Mouse (Mus musculus) forelimb bud, embryonic 11.5 days (tissue): ENCODE data around the gene Sorcs3.

ENCODE experiments used
- DNase-seq: peaks from one replicate; pipeline ENCODE4 v3.0.0-alpha.2; 2012; ENCODE audit warnings: low read depth, low spot score

Sorcs3 gene

DNA sequence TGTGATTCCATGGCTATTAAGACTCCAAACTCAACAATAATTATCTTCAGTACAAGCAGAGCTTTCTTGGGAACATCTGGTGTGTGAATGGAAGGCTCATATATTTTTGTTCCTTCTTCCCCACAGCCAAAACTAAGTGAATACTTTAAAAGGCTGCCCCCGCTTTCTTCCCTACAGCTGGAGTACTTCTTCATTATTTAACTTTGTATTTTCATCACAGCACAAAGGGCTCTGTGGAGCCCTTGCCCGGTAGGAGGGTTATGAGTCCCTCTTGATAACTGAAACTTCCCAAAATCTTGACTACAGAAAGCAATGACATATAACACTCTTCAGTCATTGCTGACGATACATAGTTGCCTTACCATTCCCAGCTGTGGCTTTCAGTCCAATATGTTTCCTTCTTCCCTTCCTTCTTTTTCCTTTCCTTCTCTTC is 615.5 kb downstream of the Sorcs3 start:
- DNase-seq, result no peak

DNA sequence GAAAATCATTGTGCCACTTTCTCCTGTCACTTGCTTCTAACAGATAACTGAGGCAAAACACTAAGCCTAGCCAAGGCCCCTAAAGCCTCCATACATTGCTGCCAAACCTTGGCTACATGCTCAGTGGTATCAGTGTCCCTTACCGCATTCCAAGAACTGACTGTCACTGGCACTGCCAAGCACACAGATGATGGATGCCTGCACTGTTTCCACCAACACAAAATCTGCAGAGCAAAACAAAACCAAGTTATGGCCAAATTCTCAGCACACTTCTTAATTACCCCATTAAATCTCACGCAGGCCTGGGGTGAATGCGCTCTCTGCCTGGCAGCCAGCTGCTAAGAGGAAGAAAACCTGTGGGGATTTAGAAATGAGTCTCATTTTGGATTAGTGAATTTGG is 628.5 kb downstream of the Sorcs3 start:
- DNase-seq, result peak; percentile 17

DNA sequence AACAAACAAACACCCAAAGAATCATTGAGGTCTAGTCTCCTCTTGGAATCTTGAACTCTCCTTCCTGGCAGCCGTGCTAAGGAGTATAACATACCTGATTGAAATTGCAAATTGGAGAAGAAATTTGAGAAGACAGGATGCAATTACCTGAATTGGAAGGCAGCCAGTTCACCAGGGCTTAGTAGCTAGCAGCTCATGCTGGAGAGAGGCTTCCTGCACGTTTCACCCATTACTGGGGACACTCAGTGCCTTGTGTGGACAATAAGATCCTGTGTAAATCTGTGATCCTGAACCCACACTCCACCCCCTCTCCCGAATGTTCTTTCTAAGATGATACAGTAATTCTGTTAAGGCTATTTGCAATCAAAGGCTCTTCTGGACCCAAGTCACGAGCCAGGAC is 633.6 kb downstream of the Sorcs3 start:
- no peak for DNase-seq

DNA sequence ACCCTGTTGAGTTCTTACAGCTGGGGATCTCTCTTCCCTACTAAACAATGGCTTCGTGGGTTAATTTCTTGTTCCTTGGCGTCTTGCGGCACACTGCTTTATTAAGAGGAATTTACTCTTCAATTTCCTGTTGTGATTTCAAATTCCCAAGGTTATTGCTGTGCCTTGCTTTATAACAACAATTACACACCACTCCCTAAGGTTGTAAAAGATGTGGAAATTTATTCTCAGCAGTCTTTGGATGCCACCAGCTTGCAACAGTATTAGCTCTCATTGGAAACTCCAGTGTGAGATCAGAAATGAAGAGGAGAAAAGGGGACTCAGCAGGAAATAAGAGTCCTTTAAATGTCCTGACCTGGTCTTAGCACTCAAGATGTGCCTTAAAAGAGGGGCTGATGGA is 641.9 kb downstream of the Sorcs3 start:
- no peak for DNase-seq

DNA sequence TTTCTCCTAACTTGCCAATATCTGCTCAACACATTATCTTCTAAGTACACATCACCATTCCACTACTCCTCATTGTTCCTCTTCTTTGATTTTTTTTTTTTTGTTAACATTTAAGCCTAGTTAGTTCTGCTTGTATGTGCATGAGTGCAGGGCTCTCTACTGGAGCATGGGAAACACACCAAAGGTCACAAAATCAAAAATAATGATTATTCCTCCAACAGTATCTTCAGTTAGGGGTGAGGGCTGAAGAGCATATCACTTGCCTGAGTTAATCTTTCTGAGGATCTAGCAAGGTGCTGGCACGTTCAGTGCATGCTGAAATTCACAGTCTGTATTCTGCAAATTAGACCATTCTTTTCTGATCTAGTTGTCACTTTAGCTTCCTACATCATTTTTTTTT is 644.6 kb downstream of the Sorcs3 start:
- no peak for DNase-seq
